Comparison of ENCODE assay signal across 8 mouse cellular contexts in the genomic region with DNA sequence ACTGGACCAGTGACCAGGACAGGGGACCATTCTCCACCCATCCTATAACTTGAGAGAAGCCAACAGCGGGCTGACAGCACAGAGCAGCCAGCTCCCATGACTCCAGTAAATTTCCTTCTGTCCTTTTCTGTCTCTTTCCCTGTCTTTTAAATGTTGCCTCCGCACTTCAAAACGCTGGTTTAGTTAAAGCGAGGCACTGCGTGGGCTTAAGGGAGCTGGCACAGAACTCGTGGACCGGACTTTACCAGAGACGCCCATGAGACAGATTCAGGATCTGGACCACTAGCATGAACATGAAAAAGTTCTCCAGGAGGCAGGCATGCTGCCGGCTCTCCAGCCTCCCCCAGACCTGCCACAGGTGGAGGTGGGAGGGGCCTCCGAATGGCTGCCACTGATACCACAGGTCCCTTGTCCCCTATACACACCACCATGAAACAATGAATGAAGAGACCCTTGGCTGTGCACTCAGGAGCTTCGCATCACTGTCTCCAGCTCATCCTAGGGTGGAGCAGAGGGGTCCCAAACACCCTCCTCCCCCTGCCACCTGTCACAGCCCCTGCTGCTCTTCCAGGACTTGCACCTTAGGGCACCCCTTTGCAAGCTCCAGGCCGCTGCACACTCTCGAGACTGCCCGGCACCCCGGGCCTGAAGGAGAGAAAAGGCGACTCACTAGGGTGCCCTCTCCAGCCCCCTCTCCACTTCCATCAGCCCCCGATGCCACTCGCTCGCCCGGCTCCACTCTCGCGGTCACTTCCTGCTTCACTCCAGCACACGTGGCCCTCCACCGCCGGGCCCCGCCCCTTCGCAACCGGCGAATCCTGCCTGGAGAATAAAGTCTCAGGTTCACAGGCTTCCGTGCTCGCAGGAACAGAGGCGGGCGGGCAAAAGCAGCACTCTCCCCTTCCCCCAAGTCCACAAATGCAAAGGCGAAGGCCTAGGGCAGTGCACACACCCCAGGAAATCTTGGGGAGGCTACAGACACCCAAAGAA. TPM values are rescaled to one million over a fixed set of nuclear protein-coding genes. Genes with fewer than 3 reads are reported as not detected.
DNase-seq lines count a peak whose midpoint lies in the region; ATAC-seq and TF ChIP-seq lines count a peak whose summit lies in the region.

No protein-coding gene starts in this region.

- ATAC-seq in forebrain, embryonic 15.5 days (replicated peaks), result peak; percentile 92
- ATAC-seq in neural tube, embryonic 15.5 days (ENCODE audit: low FRiP score), result peak; percentile 89

- H3K4me1 ChIP-seq in ES-E14 (ENCODE audit: control insufficient read depth in 2 of 2, insufficient read depth in 2 of 2, low read length in 2 of 2, poor library complexity in 1 of 2), result peaks cover 4% of the 10 kb centered on the region in 2 experiments; a peak in 2 of 4 replicates
- H3K4me1 ChIP-seq in forebrain, embryonic 15.5 days, result peaks cover 16% of the 10 kb centered on the region
- H3K4me1 ChIP-seq in lung, adult 2 months (ENCODE audit: control insufficient read depth, insufficient read depth, low read length), result peaks cover 4% of the 10 kb centered on the region; the same call in 1 of the 2 replicates
- peaks cover 14% of the 10 kb centered on the region for H3K4me1 ChIP-seq in neural tube, embryonic 15.5 days

- DNase-seq in ES-E14 (ENCODE audit: low read depth, low spot score), result peak; percentile 90
- peak; percentile 29 for DNase-seq in cerebellum, adult 11 months
- peak; percentile 75 to 76 for DNase-seq in heart, postnatal 36 days
- peak; percentile 52 to 77 for DNase-seq in layer of hippocampus, adult 18-20 months (ENCODE audit: low spot score in 2 of 2)
- peak; percentile 77 for DNase-seq in lung, adult 2 months
- DNase-seq in testis, postnatal 10 days (ENCODE audit: low spot score), result peak; percentile 89

- H3K4me2 ChIP-seq in forebrain, embryonic 15.5 days (replicated peaks), result peak overlapping the region; percentile 79
- H3K4me2 ChIP-seq in neural tube, embryonic 15.5 days, result peak overlapping the region; percentile 79

- peak overlapping the region; percentile 78 to 89 for H3K4me3 ChIP-seq in ES-E14 (ENCODE audit: insufficient read depth in 1 of 2, low read depth in 1 of 2, low read length in 2 of 2, poor library complexity in 1 of 2, severe bottlenecking in 1 of 2)
- peak overlapping the region; percentile 52 for H3K4me3 ChIP-seq in forebrain, embryonic 15.5 days
- peak overlapping the region; percentile 64 for H3K4me3 ChIP-seq in lung, adult 2 months (replicated peaks; ENCODE audit: extremely low read depth, low read depth, low read length)
- H3K4me3 ChIP-seq in neural tube, embryonic 15.5 days (replicated peaks), result peak overlapping the region; percentile 47

- TF ChIP-seq POLR2A in lung, adult 2 months (IDR thresholded peaks at IDR 0.05; ENCODE audit: borderline replicate concordance, extremely low read depth, low read depth, low read length), result no peak

- in situ Hi-C loops in ES-E14 (cut with MboI; ENCODE audit: low sequenced_read_pairs in 2 of 2, unreplicated experiment in 2 of 2), result loop anchor here in 1 of 2 experiments (25.0 kb wide), 1 partner anchor 753 kb away; no protein-coding TSS in a partner anchor

- H3K27ac ChIP-seq in ES-E14 (ENCODE audit: insufficient read depth, low read depth, low read length, poor library complexity, severe bottlenecking), result no peak overlapping the region
- no peak overlapping the region for H3K27ac ChIP-seq in forebrain, embryonic 15.5 days (replicated peaks)
- H3K27ac ChIP-seq in neural tube, embryonic 15.5 days (replicated peaks), result no peak overlapping the region

- intact Hi-C loops in heart, postnatal 36 days (cut with DNase I), result no loop called here

- H3K9ac ChIP-seq in ES-E14 (ENCODE audit: insufficient read depth, low read depth, low read length, poor library complexity, severe bottlenecking), result peak overlapping the region; percentile 83
- H3K9ac ChIP-seq in forebrain, embryonic 15.5 days (replicated peaks), result peak overlapping the region; percentile 52
- H3K9ac ChIP-seq in neural tube, embryonic 15.5 days (replicated peaks), result peak overlapping the region; percentile 45

- 7% methylated on average over 34 of the region's 34 CpGs for WGBS in forebrain, embryonic 15.5 days
- WGBS in lung, adult 2 months, result 12% methylated on average over 33 of the region's 34 CpGs
- 7% methylated on average over 34 of the region's 34 CpGs for WGBS in neural tube, embryonic 15.5 days

- H3K9me3 ChIP-seq in ES-E14 (ENCODE audit: control insufficient read depth, insufficient read depth, low read depth, low read length), result no peaks in the 10 kb centered on the region
- H3K9me3 ChIP-seq in forebrain, embryonic 15.5 days, result no peaks in the 10 kb centered on the region
- no peaks in the 10 kb centered on the region for H3K9me3 ChIP-seq in neural tube, embryonic 15.5 days (replicated peaks)

- no peak for TF ChIP-seq CTCF in lung, adult 2 months (IDR thresholded peaks at IDR 0.05; ENCODE audit: insufficient read depth, low read length)

- H3K27me3 ChIP-seq in forebrain, embryonic 15.5 days, result no peaks in the 10 kb centered on the region
- H3K27me3 ChIP-seq in neural tube, embryonic 15.5 days (replicated peaks), result no peaks in the 10 kb centered on the region

- no peaks in the 10 kb centered on the region for H3K36me3 ChIP-seq in ES-E14 (ENCODE audit: control insufficient read depth, insufficient read depth, low read length, poor library complexity, severe bottlenecking)
- H3K36me3 ChIP-seq in forebrain, embryonic 15.5 days, result no peaks in the 10 kb centered on the region
- no peaks in the 10 kb centered on the region for H3K36me3 ChIP-seq in neural tube, embryonic 15.5 days

TF ChIP-seq in ES-E14, 5 proteins besides CTCF, POLR2A, EP300 and RAD21:
- TF ChIP-seq ZC3H11A (IDR thresholded peaks at IDR 0.05; ENCODE audit: borderline replicate concordance, low read depth, low read length) (no peak), MAFK (IDR thresholded peaks at IDR 0.05; ENCODE audit: insufficient read depth, low read depth, low read length) (no peak), HCFC1 (IDR thresholded peaks at IDR 0.05; ENCODE audit: borderline replicate concordance, insufficient read depth, low read length) (peak; percentile 50; the same call in 1 of the 2 replicates), CHD2 (IDR thresholded peaks at IDR 0.05; ENCODE audit: low read depth, low read length) (peak; percentile 72), ZNF384 (IDR thresholded peaks at IDR 0.05; ENCODE audit: low read depth, low read length) (no peak)

RNA-seq across cellular contexts. Expression of gene Sstr2, which starts 53.8 kb away (rescaled TPM):
- total RNA-seq in ES-E14 (2012; rRNA removed), result 0.45 and 0.90 TPM in 2 replicates
- polyA plus RNA-seq in forebrain, embryonic 15.5 days (2015; fragmentation: Nextera tagmentation; extraction: Ambion mirVana), result 85.6 and 102 TPM in 2 replicates
- total RNA-seq in heart, postnatal 36 days (2021), result not detected
- total RNA-seq in layer of hippocampus, adult 18-20 months (2021), result 10 to 100 TPM; 19.5 to 26.1 TPM
- 2.6 and 4.0 TPM in 2 replicates for polyA plus RNA-seq in lung, adult 2 months (2012; rRNA removed)
- polyA plus RNA-seq in neural tube, embryonic 15.5 days (2015; fragmentation: Nextera tagmentation; extraction: Ambion mirVana), result 11.6 and 14.0 TPM in 2 replicates

Comparison
In these comparisons a context has a peak if more than half of its experiments do, and no peak if none do; other contexts are left out.
1. DNase-seq: peak in every context shown above with its lines; median percentile 90 in ES-E14; 89 in testis, postnatal 10 days; 77 in lung, adult 2 months; 76 in heart, postnatal 36 days; 64 in layer of hippocampus, adult 18-20 months; 29 in cerebellum, adult 11 months.
2. RNA of gene Sstr2, which starts 53.8 kb away (total RNA-seq): 19.5 to 26.1 TPM in layer of hippocampus, adult 18-20 months; 0.45 to 0.90 TPM in ES-E14 and not detected in heart, postnatal 36 days; every median in the first group is over 10 times any median in the second.
3. Peak in every context shown above with its lines, with median percentiles within 50 percentile points of each other: H3K4me3 ChIP-seq and H3K9ac ChIP-seq.